Mouse (Mus musculus) hindbrain, embryonic 14.5 days (tissue): Measurements from ENCODE around the gene Tex261. TPM values are rescaled to one million over a fixed set of nuclear protein-coding genes. Genes with fewer than 3 reads are reported as not detected.

ENCODE experiments used
- ATAC-seq: fragments of 200-750 bp; cut with Nextera tagmentation; 2 replicates; pipeline ENCODE4 v1.8.0; 2017; ENCODE audit warnings: moderate number of reproducible peaks, mild to moderate bottlenecking, moderate TSS enrichment, moderate library complexity; ENCODE audit not compliant: low FRiP score
- DNase-seq: peaks from one replicate; pipeline ENCODE4 v3.0.0-alpha.2; 2015; ENCODE audit warnings: low spot score
- H3K27ac ChIP-seq: fragments of 300-500 bp; sonication (generic); 2 replicates; pipeline ENCODE4 v1.5.1; 2014; ENCODE audit warnings: mild to moderate bottlenecking, moderate library complexity
- H3K27me3 ChIP-seq: fragments of 300-500 bp; sonication (generic); 2 replicates; pipeline ENCODE4 v1.6.1; 2014; ENCODE audit warnings: mild to moderate bottlenecking, low read length, mixed read lengths; ENCODE audit not compliant: control insufficient read depth, insufficient read depth
- H3K36me3 ChIP-seq: fragments of 300-500 bp; sonication (generic); replicated peaks from 2 replicates; pipeline ENCODE4 v1.6.1; 2014; ENCODE audit not compliant: control insufficient read depth, insufficient read depth
- H3K4me1 ChIP-seq: fragments of 300-500 bp; sonication (generic); replicated peaks from 2 replicates; pipeline ENCODE4 v1.6.1; 2014; ENCODE audit warnings: antibody characterized with exemption, low read length, mixed read lengths; ENCODE audit not compliant: control insufficient read depth, insufficient read depth
- H3K4me2 ChIP-seq: fragments of 300-500 bp; sonication (generic); replicated peaks from 2 replicates; pipeline ENCODE4 v1.6.1; 2014; ENCODE audit warnings: mild to moderate bottlenecking, moderate library complexity
- H3K4me3 ChIP-seq: fragments of 300-500 bp; sonication (generic); replicated peaks from 2 replicates; pipeline ENCODE4 v1.5.1; 2014; ENCODE audit warnings: mild to moderate bottlenecking, low read length
- H3K9ac ChIP-seq: fragments of 300-500 bp; sonication (generic); 2 replicates; pipeline ENCODE4 v1.6.1; 2014
- H3K9me3 ChIP-seq: fragments of 300-500 bp; sonication (generic); 2 replicates; pipeline ENCODE4 v1.6.1; 2016; ENCODE audit warnings: low read length; ENCODE audit not compliant: control insufficient read depth
- WGBS: fragments of 180-500 bp; shearing (Covaris S2); extraction: QIAGEN DNeasy Blood & Tissue Kit; methylation state at CpG from one replicate; pipeline ENCODE4 v1.1.7; 2014; 5-methylcytosine and 5-hydroxymethylcytosine counted together
- polyA plus RNA-seq: library from polyadenylated mRNA; unstranded; fragments of >200 nt; fragmentation: Nextera tagmentation; extraction: Ambion mirVana; gene quantifications from 2 replicates; pipeline ENCODE4 v1.2.1, GENCODE M21; 2014

Gene Tex261
- polyA plus RNA-seq, 1 experiment from 2014 or later, result 49.2 TPM

DNA sequence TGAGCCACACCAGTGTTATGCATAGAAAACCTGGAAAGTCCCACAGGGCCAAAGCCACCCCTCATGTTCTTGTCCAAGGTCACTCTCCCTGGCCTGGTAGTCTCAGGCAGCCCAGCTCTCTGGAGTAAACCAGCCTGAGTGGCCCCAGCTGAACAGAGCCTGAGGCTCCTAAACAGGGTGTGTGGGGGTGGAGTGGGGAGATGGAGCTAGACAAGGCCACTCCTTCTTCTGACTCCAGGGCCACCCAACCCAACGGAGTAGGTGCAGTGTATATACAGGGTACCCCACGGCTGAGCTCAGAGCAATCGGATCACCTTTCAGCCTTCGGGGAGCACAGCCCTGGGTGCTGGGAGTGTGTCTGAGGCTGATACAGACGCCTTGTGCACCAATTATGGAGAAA, 31.5 kb downstream of the Tex261 start:
- H3K27me3 ChIP-seq, result no peaks in the 10 kb centered on the region
- DNase-seq (no peak), ATAC-seq (no peak)
- no peaks in the 10 kb centered on the region for H3K9me3 ChIP-seq
- WGBS, result 76% methylated on average over 5 of the region's 5 CpGs
- H3K9ac ChIP-seq, result no peak overlapping the region
- no peaks in the 10 kb centered on the region for H3K4me1 ChIP-seq
- no peak overlapping the region for H3K4me2 ChIP-seq
- H3K27ac ChIP-seq, result no peak overlapping the region
- H3K4me3 ChIP-seq, result no peak overlapping the region
- H3K36me3 ChIP-seq, result no peaks in the 10 kb centered on the region

DNA sequence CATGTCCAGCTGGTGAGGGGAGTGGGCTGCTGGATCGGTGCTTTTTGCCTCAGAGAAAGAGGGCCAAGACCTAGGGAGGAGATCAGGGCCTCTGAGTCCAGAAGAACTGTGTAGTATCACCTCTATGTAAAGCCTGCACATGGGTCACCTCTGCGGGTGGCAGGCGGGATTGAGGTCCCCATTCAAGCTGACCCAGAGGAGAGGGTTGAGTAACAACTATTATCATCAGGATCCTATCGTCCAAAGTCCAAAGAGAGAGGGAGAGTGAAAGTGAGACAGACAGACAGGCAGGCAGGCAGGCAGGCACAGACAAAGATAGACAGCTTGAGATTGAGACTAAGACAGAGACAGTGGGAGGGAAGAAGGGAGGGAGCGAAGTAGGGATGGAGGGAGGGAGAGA, 32.4 kb downstream of the Tex261 start:
- Histone ChIP-seq H3K27me3 (no peaks in the 10 kb centered on the region), H3K9me3 (no peaks in the 10 kb centered on the region), H3K27ac (no peak overlapping the region), H3K4me2 (no peak overlapping the region), H3K9ac (no peak overlapping the region), H3K36me3 (no peaks in the 10 kb centered on the region), H3K4me3 (no peak overlapping the region), H3K4me1 (no peaks in the 10 kb centered on the region)
- ATAC-seq, result no peak
- no peak for DNase-seq
- WGBS, result 63% methylated on average over 5 of the region's 5 CpGs

DNA sequence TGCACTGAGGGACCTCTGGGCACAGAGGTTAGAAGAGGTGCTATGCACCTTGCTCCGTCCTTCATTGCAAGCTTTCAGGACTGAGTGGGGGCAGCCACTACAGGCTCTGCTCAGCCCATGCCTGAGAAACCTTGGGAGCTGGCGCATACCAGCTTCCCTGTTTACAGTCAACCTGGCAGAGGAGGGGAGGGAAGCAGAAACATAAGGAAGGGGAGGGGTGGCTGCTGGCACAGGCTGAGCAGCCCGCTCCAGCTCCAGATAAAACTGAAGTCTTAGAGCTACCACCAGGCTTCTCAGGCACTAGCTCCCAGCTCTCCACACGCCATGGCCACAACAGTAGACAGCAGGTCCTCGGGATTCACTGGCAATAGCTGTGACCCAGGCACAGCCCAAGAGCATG, 32.9 kb downstream of the Tex261 start, which contains the start of gene Atp6v1b1:
TSS of gene Atp6v1b1 (plus strand) at position 230 of the 400 bp plus-strand sequence.
- H3K9me3 ChIP-seq, result no peaks in the 10 kb centered on the region
- H3K9ac ChIP-seq, result no peak within 1 kb of the TSS
- DNase-seq (no peak), ATAC-seq (no peak)
- H3K27ac ChIP-seq, result no peak within 1 kb of the TSS
- H3K27me3 ChIP-seq, result no peaks in the 10 kb centered on the region
- no peak within 1 kb of the TSS for H3K4me2 ChIP-seq
- WGBS, result 65% methylated on average over 5 of the region's 5 CpGs
- no peak within 1 kb of the TSS for H3K4me3 ChIP-seq
- H3K36me3 ChIP-seq, result no peaks in the 10 kb centered on the region
- H3K4me1 ChIP-seq, result no peaks in the 10 kb centered on the region

DNA sequence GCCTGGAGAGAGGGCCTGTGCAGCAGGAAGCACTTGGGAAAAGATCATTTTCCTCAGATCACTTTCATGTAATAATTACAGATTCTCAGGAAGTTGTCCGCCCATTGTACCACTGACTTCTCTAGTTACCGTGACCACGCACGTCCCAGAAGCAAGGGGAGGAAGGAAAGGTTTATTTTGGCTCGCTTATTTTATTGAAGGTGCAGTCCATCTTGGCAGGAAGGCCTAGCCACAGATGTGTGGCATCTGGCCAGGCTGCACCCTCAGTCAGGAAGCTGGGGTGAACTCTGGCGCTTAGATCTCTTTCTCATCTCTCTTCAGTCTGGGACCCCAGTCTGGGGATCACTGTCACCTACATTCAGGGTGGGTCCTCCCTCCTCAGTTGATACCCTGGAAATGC, 37.0 kb downstream of the Tex261 start:
- Histone ChIP-seq H3K4me2 (no peak overlapping the region), H3K27me3 (no peaks in the 10 kb centered on the region; the same call in 1 of the 2 replicates), H3K36me3 (no peaks in the 10 kb centered on the region), H3K4me1 (no peaks in the 10 kb centered on the region), H3K9me3 (0 out of 2 replicates have a peak, but pooled peaks cover 4% of the 10 kb centered on the region), H3K9ac (no peak overlapping the region), H3K4me3 (no peak overlapping the region), H3K27ac (no peak overlapping the region)
- ATAC-seq (no peak), DNase-seq (no peak)
- 94% methylated on average over 6 of the region's 6 CpGs for WGBS

DNA sequence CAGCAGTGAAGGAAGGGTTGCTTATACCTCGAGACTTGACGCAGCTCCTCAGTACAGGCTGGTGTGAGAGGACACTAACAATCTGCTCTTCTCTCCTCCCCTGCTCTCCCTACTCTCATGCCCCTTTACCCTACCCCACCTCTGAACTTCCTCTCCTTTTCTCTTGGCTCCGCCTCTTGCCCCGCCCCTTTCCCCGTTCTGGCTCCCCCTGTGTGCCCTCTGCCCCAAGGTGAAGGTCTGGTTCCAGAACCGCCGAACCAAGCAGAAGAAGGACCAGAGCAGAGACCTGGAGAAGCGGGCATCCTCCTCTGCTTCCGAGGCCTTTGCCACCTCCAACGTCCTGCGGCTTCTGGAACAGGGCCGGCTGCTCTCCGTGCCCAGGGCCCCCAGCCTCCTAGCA, 38.3 kb downstream of the Tex261 start:
- no peaks in the 10 kb centered on the region; the same call in 1 of the 2 replicates for H3K27me3 ChIP-seq
- no peak for ATAC-seq
- H3K4me2 ChIP-seq, result no peak overlapping the region
- no peak for DNase-seq
- WGBS, result 40% methylated on average over 13 of the region's 13 CpGs
- 0 out of 2 replicates have a peak, but pooled peaks cover 4% of the 10 kb centered on the region for H3K9me3 ChIP-seq
- no peak overlapping the region for H3K4me3 ChIP-seq
- no peak overlapping the region for H3K9ac ChIP-seq
- H3K4me1 ChIP-seq, result no peaks in the 10 kb centered on the region
- no peaks in the 10 kb centered on the region for H3K36me3 ChIP-seq
- H3K27ac ChIP-seq, result no peak overlapping the region

DNA sequence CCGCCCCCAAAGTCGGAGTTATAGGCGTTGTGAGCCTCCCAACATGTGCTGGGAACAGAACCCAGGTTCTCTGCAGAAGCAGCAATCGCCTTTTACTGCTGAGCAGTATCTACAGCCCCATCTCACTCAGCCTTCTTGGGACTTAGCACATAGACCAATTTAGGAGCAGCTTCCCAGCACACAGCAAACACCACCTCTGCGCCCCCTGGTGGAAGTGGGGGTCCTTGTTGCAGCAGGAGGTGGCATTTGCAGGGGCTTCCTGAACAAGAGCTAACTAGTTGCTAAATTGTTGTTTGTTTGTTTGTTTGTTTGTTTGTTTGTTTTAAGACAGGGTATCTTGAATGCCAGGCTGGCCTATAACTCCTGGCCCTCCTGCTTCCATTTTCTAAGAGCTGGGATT, 44.5 kb downstream of the Tex261 start:
- no peak overlapping the region for H3K4me2 ChIP-seq
- WGBS, result 30% methylated on average over 5 of the region's 5 CpGs
- no peak overlapping the region for H3K9ac ChIP-seq
- no peaks in the 10 kb centered on the region for H3K4me1 ChIP-seq
- DNase-seq (no peak), ATAC-seq (no peak)
- no peaks in the 10 kb centered on the region for H3K36me3 ChIP-seq
- H3K27me3 ChIP-seq, result peaks cover 9% of the 10 kb centered on the region; the same call in 1 of the 2 replicates
- H3K4me3 ChIP-seq, result no peak overlapping the region
- no peak overlapping the region for H3K27ac ChIP-seq
- H3K9me3 ChIP-seq, result 0 out of 2 replicates have a peak, but pooled peaks cover 4% of the 10 kb centered on the region

DNA sequence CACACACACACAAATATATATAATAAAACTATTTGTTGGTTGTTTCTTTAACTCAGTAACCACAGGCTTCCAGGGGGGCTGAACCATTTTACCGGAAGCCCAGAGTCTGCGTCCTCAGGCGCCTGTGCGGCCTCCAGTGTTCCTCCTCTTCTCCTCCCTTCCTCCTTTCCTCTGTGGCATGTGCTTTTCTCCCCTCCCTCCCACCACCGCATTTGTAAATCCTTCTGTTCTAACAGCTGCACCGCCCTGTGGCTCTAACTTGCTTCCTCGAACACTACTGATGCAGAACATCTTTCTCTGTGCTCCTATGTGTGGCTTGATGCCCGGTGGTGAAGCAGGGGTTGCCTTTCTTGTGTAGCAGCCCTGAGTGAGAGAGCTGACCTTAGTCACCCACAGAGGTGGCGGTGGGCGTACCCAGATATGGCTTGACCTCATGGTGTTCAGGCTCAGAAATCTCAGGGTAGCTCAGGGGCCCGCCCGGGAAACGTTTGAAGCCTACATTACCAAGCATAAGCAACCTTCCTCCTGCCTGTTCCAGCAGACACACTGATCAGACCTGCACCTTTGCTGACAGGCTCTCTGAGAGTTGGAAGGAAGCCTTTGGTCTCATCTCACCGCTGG, 46.2 kb downstream of the Tex261 start:
- H3K4me1 ChIP-seq, result no peaks in the 10 kb centered on the region
- H3K27ac ChIP-seq, result no peak overlapping the region
- no peak overlapping the region for H3K9ac ChIP-seq
- ATAC-seq, result no peak
- no peaks in the 10 kb centered on the region for H3K36me3 ChIP-seq
- no peak overlapping the region for H3K4me3 ChIP-seq
- DNase-seq, result no peak
- H3K27me3 ChIP-seq, result peaks cover 15% of the 10 kb centered on the region
- H3K9me3 ChIP-seq, result 0 out of 2 replicates have a peak, but pooled peaks cover 3% of the 10 kb centered on the region
- no peak overlapping the region for H3K4me2 ChIP-seq
- WGBS, result 68% methylated on average over 14 of the region's 14 CpGs

DNA sequence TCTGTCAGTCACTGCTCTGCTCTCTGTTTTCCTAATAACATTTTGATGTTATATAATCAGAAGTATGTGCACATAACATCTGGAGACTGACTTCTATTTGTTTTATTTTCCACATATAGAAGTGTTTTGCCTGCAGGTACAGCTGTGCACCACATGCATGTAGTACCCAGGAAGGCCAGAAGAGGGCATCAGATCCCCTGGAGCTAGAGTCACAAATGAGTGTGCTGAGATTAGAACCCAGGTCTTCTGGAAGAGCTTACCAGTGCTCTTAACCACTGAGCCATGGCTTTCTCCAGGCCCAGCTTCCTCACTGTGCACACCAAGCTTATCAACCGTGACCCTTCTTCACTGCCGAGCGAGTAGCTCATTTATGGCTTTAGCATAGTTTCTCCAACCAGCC, 47.1 kb downstream of the Tex261 start:
- Histone ChIP-seq H3K9me3 (no peaks in the 10 kb centered on the region), H3K36me3 (no peaks in the 10 kb centered on the region), H3K27me3 (peaks cover 23% of the 10 kb centered on the region), H3K27ac (no peak overlapping the region), H3K4me1 (no peaks in the 10 kb centered on the region), H3K4me3 (no peak overlapping the region), H3K9ac (no peak overlapping the region), H3K4me2 (no peak overlapping the region)
- WGBS, result 91% methylated on average over 3 of the region's 3 CpGs
- DNase-seq (no peak), ATAC-seq (no peak)

DNA sequence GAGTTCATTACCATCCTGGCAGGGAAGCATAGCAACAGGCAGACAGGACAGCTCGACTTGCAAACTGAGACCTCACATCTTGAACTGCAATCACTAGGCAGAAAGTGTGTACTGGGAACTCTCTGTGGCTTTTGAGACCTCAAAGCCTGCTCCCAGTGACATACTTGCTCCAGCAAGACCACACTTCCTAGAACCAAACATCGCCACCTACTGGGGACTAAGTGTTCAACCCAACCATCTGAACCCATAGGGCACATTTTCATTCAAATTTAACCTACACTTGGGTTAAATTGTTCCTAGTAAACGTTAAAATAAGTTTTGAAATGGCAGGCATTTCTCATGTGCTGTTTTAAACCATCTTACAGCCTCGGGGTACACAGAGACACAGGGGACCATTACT, 48.4 kb downstream of the Tex261 start:
- no peak overlapping the region for H3K4me2 ChIP-seq
- no peak overlapping the region for H3K4me3 ChIP-seq
- no peak overlapping the region for H3K9ac ChIP-seq
- H3K9me3 ChIP-seq, result no peaks in the 10 kb centered on the region
- H3K27me3 ChIP-seq, result peaks cover 34% of the 10 kb centered on the region
- 47% methylated on average over 4 of the region's 4 CpGs for WGBS
- H3K4me1 ChIP-seq, result no peaks in the 10 kb centered on the region
- no peak overlapping the region for H3K27ac ChIP-seq
- ATAC-seq, result no peak
- H3K36me3 ChIP-seq, result no peaks in the 10 kb centered on the region
- DNase-seq, result no peak

DNA sequence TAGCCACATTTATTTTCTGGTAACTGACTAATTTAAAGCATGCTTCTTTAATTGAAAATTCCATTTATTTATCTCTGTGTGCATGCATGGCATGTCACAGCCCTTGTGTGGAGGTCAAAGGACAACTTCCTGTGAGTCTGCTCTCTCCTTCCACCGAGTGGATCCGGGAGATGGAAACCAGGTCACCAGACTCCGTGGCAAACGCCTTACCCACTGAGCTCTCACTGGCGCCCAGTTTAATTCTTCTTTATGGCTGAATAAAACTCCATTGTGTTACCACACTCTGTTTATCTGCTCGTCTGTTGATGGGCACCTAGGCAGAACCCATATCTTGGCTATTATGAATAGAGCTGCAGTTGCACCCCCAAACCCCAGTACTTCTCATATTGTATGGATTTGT, 53.1 kb downstream of the Tex261 start:
- Histone ChIP-seq H3K27ac (no peak overlapping the region), H3K4me3 (no peak overlapping the region), H3K4me2 (no peak overlapping the region), H3K9me3 (no peaks in the 10 kb centered on the region), H3K4me1 (no peaks in the 10 kb centered on the region), H3K27me3 (peaks cover 75% of the 10 kb centered on the region), H3K36me3 (no peaks in the 10 kb centered on the region), H3K9ac (no peak overlapping the region)
- no peak for ATAC-seq
- WGBS, result 27% methylated on average over 6 of the region's 6 CpGs
- DNase-seq, result no peak
